Mouse (Mus musculus) naive thymus-derived CD4-positive, alpha-beta T cell, adult 2 months (primary cell): ENCODE results near the gene Olfr275.
"Not testable (repeated sequence)": the region's sequence is repeated elsewhere in the genome, so short reads cannot be mapped to it uniquely, and the experiment has no call there.

Experiments
- DNase-seq: peaks from one replicate; pipeline ENCODE4 v3.0.0-alpha.2; 2011; ENCODE audit warnings: low read depth

The Olfr275 gene

GRCm38 (mm10) chr4:52814304-52814703, at the start of gene Olfr275:
Gene Olfr275, plus strand, starts transcription at chr4:52814604.
- DNase-seq: no peak

GRCm38 (mm10) chr4:52765612-52766011, 48.8 kb upstream of the Olfr275 start:
- no peak for DNase-seq

- no peak for DNase-seq
Measured at GRCm38 (mm10) chr4:52772186-52772585, 42.2 kb upstream of the Olfr275 start.

GRCm38 (mm10) chr4:52800013-52800412, 14.4 kb upstream of the Olfr275 start:
- no peak for DNase-seq

GRCm38 (mm10) chr4:52811871-52812270, 2.5 kb upstream of the Olfr275 start:
- no peak for DNase-seq

- no peak for DNase-seq
Measured at GRCm38 (mm10) chr4:52821375-52821774, 7.0 kb downstream of the Olfr275 start.

GRCm38 (mm10) chr4:52845411-52845810, 31.0 kb downstream of the Olfr275 start:
- not testable (repeated sequence) for DNase-seq

- DNase-seq: no peak
Measured at GRCm38 (mm10) chr4:52849039-52849635, 34.7 kb downstream of the Olfr275 start.

- no peak for DNase-seq
Measured at GRCm38 (mm10) chr4:52849672-52850071, 35.3 kb downstream of the Olfr275 start.

GRCm38 (mm10) chr4:52859136-52859535, 44.7 kb downstream of the Olfr275 start, which contains the start of gene Olfr273:
Gene Olfr273, minus strand, starts transcription at chr4:52859236.
- no peak for DNase-seq

- DNase-seq: no peak
Measured at GRCm38 (mm10) chr4:52864156-52864555, 49.8 kb downstream of the Olfr275 start.
